Mouse (Mus musculus): ENCODE measurements at regions not wholly inside any gene's neighbourhood (a gene's known extent, or its start where the extent isn't known, plus 50 kb on each side); places are given as distances from the start of the nearest gene placed in this dataset.

GRCm38 (mm10) chr3:141140606-141141005 lies 71.5 kb downstream of the Pdha2 start:
- Histone ChIP-seq H3K27me3 (replicated peaks) (no peaks in the 10 kb centered on the region), H3K9me3 (no peaks in the 10 kb centered on the region), H3K4me3 (no peak overlapping the region), H3K4me1 (peaks cover 7% of the 10 kb centered on the region; the same call in 1 of the 2 replicates), H3K4me2 (replicated peaks) (no peak overlapping the region), H3K9ac (no peak overlapping the region), H3K27ac (no peak overlapping the region), H3K36me3 (no peaks in the 10 kb centered on the region)
- whole genome bisulfite sequencing = 46% methylated on average over 3 of the region's 3 CpGs
- ATAC-seq (ENCODE audit: low FRiP score, low read depth) = no peak

DNA sequence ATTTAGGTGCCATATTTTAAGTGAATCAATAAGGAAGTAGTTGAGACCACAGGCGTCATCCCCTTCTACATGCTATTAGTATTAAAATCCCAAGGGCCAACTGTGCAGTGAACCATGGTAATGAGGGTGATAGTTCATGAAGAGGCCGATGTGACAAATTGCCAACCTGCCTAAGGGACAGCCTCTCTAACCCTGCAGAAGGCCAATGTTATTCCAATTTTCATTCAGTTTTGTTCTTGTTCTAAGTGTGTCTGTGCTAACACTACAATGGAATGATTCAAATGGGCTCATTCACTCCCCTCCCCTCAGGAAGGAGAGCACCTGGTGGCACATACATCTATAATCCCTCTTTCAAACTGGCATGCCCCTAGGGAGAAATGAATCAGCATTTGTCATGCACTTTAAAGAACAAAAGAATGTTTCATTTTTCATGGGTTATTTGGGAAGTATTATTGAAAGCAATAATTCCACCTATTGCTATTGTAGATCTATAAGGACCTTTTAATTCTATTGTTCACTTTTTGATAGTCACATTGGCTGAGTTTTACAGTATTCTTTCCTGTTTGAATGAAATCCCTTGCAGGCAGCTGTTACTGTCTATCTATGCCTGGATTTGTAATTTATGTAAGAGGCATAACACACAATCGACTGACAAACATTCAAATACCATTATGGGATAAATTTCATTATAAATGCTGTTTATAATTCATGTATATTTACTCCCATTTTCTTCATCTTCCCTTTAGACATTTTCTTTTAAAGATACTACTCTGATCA lies 99.6 kb downstream of the Pdha2 start:
- 8% methylated on average over 3 of the region's 3 CpGs for WGBS
- Histone ChIP-seq H3K9ac (no peak overlapping the region), H3K27me3 (replicated peaks) (no peaks in the 10 kb centered on the region), H3K9me3 (no peaks in the 10 kb centered on the region), H3K4me3 (no peak overlapping the region), H3K36me3 (no peaks in the 10 kb centered on the region), H3K27ac (no peak overlapping the region), H3K4me2 (replicated peaks) (no peak overlapping the region), H3K4me1 (peaks cover 6% of the 10 kb centered on the region; the same call in 1 of the 2 replicates)
- ATAC-seq (ENCODE audit: low FRiP score, low read depth) = peak; percentile 94

- H3K4me1 ChIP-seq = peaks cover 6% of the 10 kb centered on the region; the same call in 1 of the 2 replicates
- H3K9me3 ChIP-seq = no peaks in the 10 kb centered on the region
- no peak overlapping the region for H3K4me3 ChIP-seq
- 32% methylated on average over 1 of the region's 1 CpGs for WGBS
- no peak overlapping the region for H3K9ac ChIP-seq
- H3K27me3 ChIP-seq (replicated peaks) = no peaks in the 10 kb centered on the region
- no peaks in the 10 kb centered on the region for H3K36me3 ChIP-seq
- no peak overlapping the region for H3K4me2 ChIP-seq (replicated peaks)
- H3K27ac ChIP-seq = no peak overlapping the region
- ATAC-seq (ENCODE audit: low FRiP score, low read depth) = peak; percentile 81
Measured at GRCm38 (mm10) chr3:141111705-141112385, 100.3 kb downstream of the Pdha2 start.

Measured in neural tube, embryonic 12.5 days (tissue).